Mouse (Mus musculus) gastrocnemius, adult 8-10 months (tissue): ENCODE measurements around the gene Ttll6. TPM values are rescaled to one million over a fixed set of nuclear protein-coding genes. Genes with fewer than 3 reads are reported as not detected.

Experiments used
- DNase-seq, 2 experiments: peaks; one replicate each; pipeline ENCODE4 v3.0.0; 2022; ENCODE audit warnings: low spot score in 2 of 2
- total RNA-seq, 4 experiments: library from RNA; stranded (reverse); gene quantifications; 2 replicates each; pipeline ENCODE4 v1.2.4; 2022

The Ttll6 gene
- total RNA-seq, 4 experiments from 2014 or later: not detected

- DNase-seq: no peak
Measured at GRCm38 (mm10) chr11:96194961-96195640, 61.5 kb downstream of the Ttll6 start.

- DNase-seq: no peak
Measured at GRCm38 (mm10) chr11:96195769-96196280, 62.2 kb downstream of the Ttll6 start.

- DNase-seq: no peak
Measured at GRCm38 (mm10) chr11:96198642-96199041, 65.1 kb downstream of the Ttll6 start.

GRCm38 (mm10) chr11:96199181-96200086 is 65.8 kb downstream of the Ttll6 start:
- no peak for DNase-seq

GRCm38 (mm10) chr11:96200183-96200655 is 66.6 kb downstream of the Ttll6 start:
- DNase-seq: no peak

GRCm38 (mm10) chr11:96201741-96202140 is 68.2 kb downstream of the Ttll6 start:
- no peak for DNase-seq

GRCm38 (mm10) chr11:96202401-96203081 is 69.0 kb downstream of the Ttll6 start:
- DNase-seq: no peak

GRCm38 (mm10) chr11:96203182-96203788 is 69.7 kb downstream of the Ttll6 start:
- DNase-seq: no peak

GRCm38 (mm10) chr11:96203789-96204186 is 70.2 kb downstream of the Ttll6 start:
- DNase-seq: no peak

GRCm38 (mm10) chr11:96204351-96204750 is 70.8 kb downstream of the Ttll6 start:
- DNase-seq: no peak

GRCm38 (mm10) chr11:96205426-96206131 is 72.0 kb downstream of the Ttll6 start:
- no peak for DNase-seq

Other genes with a start within 250 kb of the Ttll6 start
- not detected for gene B4galnt2, start 218.9 kb upstream of the Ttll6 start, total RNA-seq
- gene Igf2bp1, start 127.8 kb upstream of the Ttll6 start, total RNA-seq: not detected
- not detected for gene Gip, start 109.2 kb upstream of the Ttll6 start, total RNA-seq
- 10 to 100 TPM; 30.5 to 36.9 (median 31.6) TPM for gene Snf8, start 98.9 kb upstream of the Ttll6 start, total RNA-seq
- gene Ube2z, start 68.4 kb upstream of the Ttll6 start, total RNA-seq: 10 to 100 TPM; 15.0 to 17.9 (median 16.3) TPM
- gene Atp5g1, start 58.1 kb upstream of the Ttll6 start, total RNA-seq: 1,000 to 10,000 TPM; 1,235 to 1,416 (median 1,336) TPM
- not detected for gene Calcoco2, start 21.8 kb upstream of the Ttll6 start, total RNA-seq
- gene Hoxb13, start 60.5 kb downstream of the Ttll6 start, total RNA-seq: not detected
- under 1 TPM in 3 of 4 experiments, not detected in 1; 0.12 to 0.24 (median 0.19) TPM for gene Hoxb9, start 137.7 kb downstream of the Ttll6 start, total RNA-seq
- gene Hoxb8, start 148.1 kb downstream of the Ttll6 start, total RNA-seq: under 1 TPM in 2 of 4 experiments, not detected in 2; 0.11 to 0.19 TPM
- 1 to 10 TPM in 1 of 4 experiments, under 1 TPM in 2, not detected in 1; 0.52 to 1.0 (median 0.94) TPM for gene Hoxb7, start 152.8 kb downstream of the Ttll6 start, total RNA-seq
- gene Hoxb6, start 158.7 kb downstream of the Ttll6 start, total RNA-seq: under 1 TPM in 3 of 4 experiments, not detected in 1; 0.29 to 0.77 (median 0.31) TPM
- under 1 TPM; 0.29 to 0.49 (median 0.37) TPM for gene Hoxb5, start 169.6 kb downstream of the Ttll6 start, total RNA-seq
- under 1 TPM; 0.15 to 0.46 (median 0.21) TPM for gene Hoxb4, start 184.5 kb downstream of the Ttll6 start, total RNA-seq
- gene Hoxb3, start 189.5 kb downstream of the Ttll6 start, total RNA-seq: under 1 TPM; 0.24 to 0.40 (median 0.30) TPM
- under 1 TPM in 2 of 4 experiments, not detected in 2; 0.22 to 0.24 TPM for gene Hoxb2, start 216.7 kb downstream of the Ttll6 start, total RNA-seq
- not detected for gene Hoxb1, start 232.0 kb downstream of the Ttll6 start, total RNA-seq